Mouse (Mus musculus) intestine, embryonic 16.5 days (tissue): ENCODE data around the gene Rpl9-ps6. TPM values are rescaled to one million over a fixed set of nuclear protein-coding genes. Genes with fewer than 3 reads are reported as not detected.

Source experiments
- ATAC-seq: fragments of 200-750 bp; cut with Nextera tagmentation; 2 replicates; pipeline ENCODE4 v1.8.0; 2017; ENCODE audit warnings: moderate TSS enrichment, moderate library complexity
- H3K27ac ChIP-seq: fragments of 300-500 bp; sonication (generic); 2 replicates; pipeline ENCODE4 v1.5.1; 2014; ENCODE audit warnings: mild to moderate bottlenecking, low read length
- H3K27me3 ChIP-seq: fragments of 300-500 bp; sonication (generic); replicated peaks from 2 replicates; pipeline ENCODE4 v1.6.1; 2014; ENCODE audit warnings: low read length, control low read depth, mixed read lengths; ENCODE audit not compliant: control insufficient read depth, insufficient read depth
- H3K36me3 ChIP-seq: fragments of 300-500 bp; sonication (generic); 2 replicates; pipeline ENCODE4 v1.6.1; 2014; ENCODE audit warnings: low read length, control low read depth; ENCODE audit not compliant: control insufficient read depth, insufficient read depth
- H3K4me1 ChIP-seq: fragments of 300-500 bp; sonication (generic); 2 replicates; pipeline ENCODE4 v1.6.1; 2014; ENCODE audit warnings: low read length, control low read depth, mixed read lengths; ENCODE audit not compliant: control insufficient read depth, insufficient read depth
- H3K4me2 ChIP-seq: fragments of 300-500 bp; sonication (generic); 2 replicates; pipeline ENCODE4 v1.6.1; 2014; ENCODE audit warnings: low read depth, low read length, control low read depth
- H3K4me3 ChIP-seq: fragments of 300-500 bp; sonication (generic); 2 replicates; pipeline ENCODE4 v1.5.1; 2014; ENCODE audit warnings: mild to moderate bottlenecking, low read length
- H3K9ac ChIP-seq: fragments of 300-500 bp; sonication (generic); 2 replicates; pipeline ENCODE4 v1.6.1; 2014; ENCODE audit warnings: low read depth, low read length
- H3K9me3 ChIP-seq: fragments of 300-500 bp; sonication (generic); 2 replicates; pipeline ENCODE4 v1.6.1; 2016; ENCODE audit warnings: low read length, control low read depth; ENCODE audit not compliant: control insufficient read depth
- WGBS: fragments of 180-500 bp; shearing (Covaris S2); extraction: QIAGEN DNeasy Blood & Tissue Kit; methylation state at CpG from one replicate; pipeline ENCODE4 v1.1.7; 2014; 5-methylcytosine and 5-hydroxymethylcytosine counted together
- polyA plus RNA-seq: library from polyadenylated mRNA; unstranded; fragments of >200 nt; fragmentation: Nextera tagmentation; extraction: Ambion mirVana; gene quantifications from 2 replicates; pipeline ENCODE4 v1.2.1, GENCODE M21; 2015

Gene Rpl9-ps6
- polyA plus RNA-seq, 1 experiment from 2014 or later = 82.0 TPM

GRCm38 (mm10) chr19:32439356-32439755 is 27.0 kb downstream of the Rpl9-ps6 start:
- H3K27me3 ChIP-seq = no peaks in the 10 kb centered on the region
- no peaks in the 10 kb centered on the region for H3K9me3 ChIP-seq
- no peak overlapping the region for H3K9ac ChIP-seq
- WGBS = 88% methylated on average over 2 of the region's 2 CpGs
- no peak overlapping the region for H3K4me2 ChIP-seq
- H3K36me3 ChIP-seq = no peaks in the 10 kb centered on the region
- no peaks in the 10 kb centered on the region for H3K4me1 ChIP-seq
- no peak overlapping the region for H3K27ac ChIP-seq
- H3K4me3 ChIP-seq = no peak overlapping the region
- no peak for ATAC-seq

GRCm38 (mm10) chr19:32425856-32426255 is 40.5 kb downstream of the Rpl9-ps6 start:
- Histone ChIP-seq H3K36me3 (no peaks in the 10 kb centered on the region), H3K9me3 (no peaks in the 10 kb centered on the region), H3K4me2 (no peak overlapping the region), H3K9ac (no peak overlapping the region), H3K27ac (no peak overlapping the region), H3K4me1 (no peaks in the 10 kb centered on the region), H3K27me3 (no peaks in the 10 kb centered on the region), H3K4me3 (no peak overlapping the region)
- 91% methylated on average over 3 of the region's 3 CpGs for WGBS
- no peak for ATAC-seq

DNA sequence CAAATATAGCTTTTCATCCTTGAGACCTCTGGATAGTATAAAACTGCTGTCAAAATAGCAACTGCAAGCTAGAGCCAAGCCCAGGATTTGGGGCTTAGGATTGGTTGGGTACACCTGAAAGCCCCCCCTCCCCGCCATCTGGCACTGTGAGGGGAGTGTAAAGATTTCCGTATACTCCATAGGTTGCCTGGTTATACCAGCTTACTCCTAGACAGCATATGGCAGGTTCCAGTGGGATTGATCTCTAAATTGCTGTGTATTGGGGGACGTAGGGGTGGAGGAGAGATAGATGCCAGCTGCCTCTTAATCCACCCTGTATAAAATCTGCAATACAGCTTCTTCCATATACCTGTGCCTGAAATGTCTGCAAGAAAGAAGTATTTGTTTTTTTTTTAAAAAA is 41.7 kb downstream of the Rpl9-ps6 start:
- ATAC-seq = no peak
- no peaks in the 10 kb centered on the region for H3K4me1 ChIP-seq
- no peak overlapping the region for H3K9ac ChIP-seq
- H3K27me3 ChIP-seq = no peaks in the 10 kb centered on the region
- no peaks in the 10 kb centered on the region for H3K36me3 ChIP-seq
- no peak overlapping the region for H3K4me2 ChIP-seq
- H3K9me3 ChIP-seq = no peaks in the 10 kb centered on the region
- H3K4me3 ChIP-seq = no peak overlapping the region
- WGBS = 79% methylated on average over 3 of the region's 3 CpGs
- H3K27ac ChIP-seq = no peak overlapping the region

DNA sequence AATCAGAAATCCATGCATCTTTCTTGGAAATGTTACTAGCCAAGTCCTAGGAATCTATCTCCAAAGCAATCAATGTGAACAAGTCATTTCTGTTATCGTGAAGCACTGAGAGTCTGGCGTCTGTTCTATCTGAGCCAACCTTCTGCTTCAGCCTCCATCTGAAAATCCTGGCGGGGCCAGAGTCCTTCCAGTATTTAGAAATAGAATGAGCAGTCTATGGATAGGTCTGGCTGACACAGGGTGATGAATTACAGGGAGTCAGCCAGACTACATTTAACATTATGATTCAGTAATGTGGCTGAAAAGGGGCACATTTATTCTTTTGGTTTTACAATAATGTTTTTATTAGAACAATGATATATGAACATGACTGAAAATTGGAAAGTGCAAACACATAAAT is 47.3 kb downstream of the Rpl9-ps6 start:
- no peaks in the 10 kb centered on the region for H3K4me1 ChIP-seq
- H3K27ac ChIP-seq = no peak overlapping the region
- no peak overlapping the region for H3K9ac ChIP-seq
- no peak for ATAC-seq
- H3K36me3 ChIP-seq = no peaks in the 10 kb centered on the region
- no peaks in the 10 kb centered on the region for H3K27me3 ChIP-seq
- 69% methylated on average over 3 of the region's 3 CpGs for WGBS
- no peak overlapping the region for H3K4me3 ChIP-seq
- no peak overlapping the region for H3K4me2 ChIP-seq
- H3K9me3 ChIP-seq = no peaks in the 10 kb centered on the region

DNA sequence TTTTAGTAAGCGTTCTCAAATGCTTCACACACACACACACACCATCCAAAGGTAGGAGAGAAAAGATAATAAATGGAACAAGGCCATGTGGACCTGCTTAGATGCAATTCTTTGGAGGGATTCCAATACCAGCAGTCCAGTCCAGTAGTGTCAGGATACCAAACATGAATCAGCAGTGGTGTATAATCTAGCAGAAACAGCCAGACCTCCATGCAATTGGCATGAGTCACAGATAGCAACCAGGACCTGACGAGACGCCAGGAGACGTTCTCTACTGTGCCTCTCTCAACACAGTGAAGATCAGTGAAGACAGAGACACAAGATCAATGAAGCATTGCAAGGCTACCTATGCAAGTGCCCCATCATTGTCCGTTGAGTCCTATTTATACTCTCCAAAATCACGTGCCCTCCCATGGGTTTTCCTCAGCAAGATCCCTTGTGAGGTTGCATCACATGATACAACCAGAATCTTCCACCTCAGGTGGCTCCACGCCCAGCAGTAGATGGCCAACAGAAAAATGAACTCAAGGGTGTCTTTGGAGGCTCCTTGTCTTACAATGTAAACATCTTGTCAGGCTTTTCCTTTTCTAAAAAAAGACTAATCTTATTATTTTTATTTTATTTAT is 49.6 kb downstream of the Rpl9-ps6 start:
- Histone ChIP-seq H3K4me2 (no peak overlapping the region), H3K4me3 (no peak overlapping the region), H3K9ac (no peak overlapping the region), H3K27ac (no peak overlapping the region), H3K27me3 (no peaks in the 10 kb centered on the region), H3K4me1 (no peaks in the 10 kb centered on the region), H3K9me3 (no peaks in the 10 kb centered on the region), H3K36me3 (no peaks in the 10 kb centered on the region)
- 82% methylated on average over 7 of the region's 7 CpGs for WGBS
- ATAC-seq = no peak

Other genes starting within 250 kb of the Rpl9-ps6 start
- 33.1 and 33.5 TPM in 2 replicates for gene Sgms1, start 76.9 kb downstream of the Rpl9-ps6 start, polyA plus RNA-seq
- gene Minpp1, start 19.2 kb upstream of the Rpl9-ps6 start, polyA plus RNA-seq = 56.7 and 60.9 TPM in 2 replicates
- 11.0 and 13.5 TPM in 2 replicates for gene Papss2, start 129.2 kb upstream of the Rpl9-ps6 start, polyA plus RNA-seq